Mouse (Mus musculus): ENCODE measurements at regions not wholly inside any gene's neighbourhood (a gene's known extent, or its start where the extent isn't known, plus 50 kb on each side); places are given as distances from the start of the nearest gene placed in this dataset.

GRCm38 (mm10) chr9:111746151-111746550, 56.0 kb upstream of the Stac start:
- no peaks in the 10 kb centered on the region for H3K79me2 ChIP-seq (ENCODE audit: control insufficient read depth, insufficient read depth, low read length, poor library complexity)
- no peaks in the 10 kb centered on the region for H3K9me3 ChIP-seq (replicated peaks; ENCODE audit: insufficient read depth, low read length)
- no peak for DNase-seq (ENCODE audit: low read depth, low spot score)
- H3K4me3 ChIP-seq (ENCODE audit: control insufficient read depth in 1 of 2, insufficient read depth in 1 of 2, low read depth in 2 of 2, low read length in 2 of 2): no peak overlapping the region
- no peaks in the 10 kb centered on the region for H3K4me1 ChIP-seq (ENCODE audit: control insufficient read depth in 1 of 2, insufficient read depth in 2 of 2, low read length in 2 of 2)
- no peak overlapping the region for H3K9ac ChIP-seq (ENCODE audit: control insufficient read depth, low read depth, low read length, poor library complexity, severe bottlenecking)
- no peak for TF ChIP-seq POLR2AphosphoS2 (IDR thresholded peaks at IDR 0.05; ENCODE audit: low read length)
- no peak for TF ChIP-seq POLR2AphosphoS5 (IDR thresholded peaks at IDR 0.05; ENCODE audit: borderline replicate concordance, low read depth, low read length)
- no peak for TF ChIP-seq MAFK (IDR thresholded peaks at IDR 0.05; ENCODE audit: borderline replicate concordance, low read depth, low read length)
- no peak for TF ChIP-seq TAL1 (IDR thresholded peaks at IDR 0.05; ENCODE audit: low read length)
- no peak for TF ChIP-seq SMC3 (IDR thresholded peaks at IDR 0.05; ENCODE audit: low read depth, low read length)
- TF ChIP-seq TCF12 (IDR thresholded peaks at IDR 0.05; ENCODE audit: low read depth, low read length): no peak
- no peak for TF ChIP-seq KAT2A (conservative IDR thresholded peaks at IDR 0.05; ENCODE audit: low read depth, low read length)
- no peak for TF ChIP-seq ZKSCAN1 (IDR thresholded peaks at IDR 0.05; ENCODE audit: low read depth, low read length)
- TF ChIP-seq CTCF (IDR thresholded peaks at IDR 0.05 in 2 of 3, conservative IDR thresholded peaks at IDR 0.05 in 1 of 3; ENCODE audit: control insufficient read depth in 1 of 3, insufficient read depth in 1 of 3, low read depth in 2 of 3, low read length in 3 of 3, poor library complexity in 1 of 3, severe bottlenecking in 1 of 3): no peak
- TF ChIP-seq CHD1 (IDR thresholded peaks at IDR 0.05; ENCODE audit: low read depth, low read length): no peak
- TF ChIP-seq SIN3A (IDR thresholded peaks at IDR 0.05; ENCODE audit: low read length): no peak
- TF ChIP-seq USF1 (IDR thresholded peaks at IDR 0.05; ENCODE audit: low read depth, low read length): no peak
- no peaks in the 10 kb centered on the region for H3K27me3 ChIP-seq (ENCODE audit: control insufficient read depth in 1 of 2, insufficient read depth in 2 of 2, low read length in 2 of 2)
- H3K27ac ChIP-seq (ENCODE audit: control insufficient read depth, low read depth, low read length): no peak overlapping the region
- H3K36me3 ChIP-seq (ENCODE audit: control insufficient read depth in 1 of 2, insufficient read depth in 2 of 2, low read length in 2 of 2): no peaks in the 10 kb centered on the region

- TF ChIP-seq CTCF (IDR thresholded peaks at IDR 0.05 in 2 of 3, conservative IDR thresholded peaks at IDR 0.05 in 1 of 3; ENCODE audit: control insufficient read depth in 1 of 3, insufficient read depth in 1 of 3, low read depth in 2 of 3, low read length in 3 of 3, poor library complexity in 1 of 3, severe bottlenecking in 1 of 3): no peak
- TF ChIP-seq RCOR1 (IDR thresholded peaks at IDR 0.05; ENCODE audit: low read depth, low read length): no peak
- TF ChIP-seq POLR2AphosphoS2 (IDR thresholded peaks at IDR 0.05; ENCODE audit: low read length): no peak
- no peak for TF ChIP-seq MYC (IDR thresholded peaks at IDR 0.05; ENCODE audit: low read depth, low read length)
- TF ChIP-seq RAD21 (IDR thresholded peaks at IDR 0.05; ENCODE audit: low read depth, low read length): no peak
- no peak for TF ChIP-seq E2F4 (IDR thresholded peaks at IDR 0.05; ENCODE audit: borderline replicate concordance, low read depth, low read length)
- TF ChIP-seq ETS1 (IDR thresholded peaks at IDR 0.05; ENCODE audit: low read depth, low read length): no peak
- TF ChIP-seq MEF2A (IDR thresholded peaks at IDR 0.05; ENCODE audit: extremely low read depth, insufficient replicate concordance, low read depth, low read length, poor library complexity, severe bottlenecking): no peak
- no peak for TF ChIP-seq MAX (IDR thresholded peaks at IDR 0.05; ENCODE audit: low read length)
- TF ChIP-seq KAT2A (conservative IDR thresholded peaks at IDR 0.05; ENCODE audit: low read depth, low read length): no peak
- no peak for TF ChIP-seq MAZ (IDR thresholded peaks at IDR 0.05; ENCODE audit: low read depth, low read length)
- TF ChIP-seq ZC3H11A (IDR thresholded peaks at IDR 0.05; ENCODE audit: low read depth, low read length): no peak
- TF ChIP-seq SIN3A (IDR thresholded peaks at IDR 0.05; ENCODE audit: low read length): no peak
- no peak for TF ChIP-seq TAL1 (IDR thresholded peaks at IDR 0.05; ENCODE audit: low read length)
- no peak for TF ChIP-seq ZMIZ1 (IDR thresholded peaks at IDR 0.05; ENCODE audit: low read depth, low read length)
- no peak for TF ChIP-seq ELF1 (IDR thresholded peaks at IDR 0.05; ENCODE audit: low read depth, low read length)
- TF ChIP-seq TBP (IDR thresholded peaks at IDR 0.05; ENCODE audit: low read depth, low read length): no peak
- H3K4me3 ChIP-seq (ENCODE audit: control insufficient read depth in 1 of 2, insufficient read depth in 1 of 2, low read depth in 2 of 2, low read length in 2 of 2): no peak overlapping the region
- H3K27me3 ChIP-seq (ENCODE audit: control insufficient read depth in 1 of 2, insufficient read depth in 2 of 2, low read length in 2 of 2): no peaks in the 10 kb centered on the region
- H3K9me3 ChIP-seq (replicated peaks; ENCODE audit: insufficient read depth, low read length): no peaks in the 10 kb centered on the region
- DNase-seq (ENCODE audit: low read depth, low spot score): no peak
- H3K27ac ChIP-seq (ENCODE audit: control insufficient read depth, low read depth, low read length): no peak overlapping the region
- H3K79me2 ChIP-seq (ENCODE audit: control insufficient read depth, insufficient read depth, low read length, poor library complexity): no peaks in the 10 kb centered on the region
- no peaks in the 10 kb centered on the region for H3K36me3 ChIP-seq (ENCODE audit: control insufficient read depth in 1 of 2, insufficient read depth in 2 of 2, low read length in 2 of 2)
- no peaks in the 10 kb centered on the region for H3K4me1 ChIP-seq (ENCODE audit: control insufficient read depth in 1 of 2, insufficient read depth in 2 of 2, low read length in 2 of 2)
- no peak overlapping the region for H3K9ac ChIP-seq (ENCODE audit: control insufficient read depth, low read depth, low read length, poor library complexity, severe bottlenecking)
Measured at GRCm38 (mm10) chr9:111745206-111745605, 55.1 kb upstream of the Stac start.

Measured in MEL (cell line).